Comparison of ENCODE assay signal across 8 mouse cellular contexts in genomic region chr9:121718070-121718705, GRCm38 (mm10). TPM values are rescaled to one million over a fixed set of nuclear protein-coding genes. Genes with fewer than 3 reads are reported as not detected.
DNase-seq lines count a peak whose midpoint lies in the region; ATAC-seq and TF ChIP-seq lines count a peak whose summit lies in the region.

No protein-coding gene starts in this region.

- no peak for TF ChIP-seq CTCF in heart, postnatal 0 days (IDR thresholded peaks at IDR 0.05; ENCODE audit: low read depth)

- H3K9me3 ChIP-seq in heart, postnatal 0 days (replicated peaks; ENCODE audit: control insufficient read depth, low read length): no peaks in the 10 kb centered on the region; the same call in 1 of the 2 replicates

- 68% methylated on average over 15 of the region's 15 CpGs for WGBS in heart, postnatal 0 days

- H3K9ac ChIP-seq in heart, postnatal 0 days (replicated peaks; ENCODE audit: low read depth, low read length): peak overlapping the region; percentile 49

- peak overlapping the region; percentile 99 for H3K27ac ChIP-seq in heart, postnatal 0 days (ENCODE audit: low read depth)

- no peak for ATAC-seq in heart, postnatal 0 days (ENCODE audit: insufficient read depth, low read depth)

- H3K4me2 ChIP-seq in heart, postnatal 0 days (ENCODE audit: low read depth, low read length): peak overlapping the region; percentile 46

- peak; percentile 61 for DNase-seq in cerebellum, adult 11-12 months
- DNase-seq in cerebellum, postnatal 36 days: no peak
- DNase-seq in spleen, adult 12 weeks (ENCODE audit: low spot score): peak; percentile 18
- DNase-seq in spleen, postnatal 10 days (ENCODE audit: low spot score in 2 of 2): no peak
- peak; percentile 7 for DNase-seq in heart, postnatal 0 days (ENCODE audit: low spot score)
- DNase-seq in lung, postnatal 36 days: peak; percentile 24
- no peak for DNase-seq in right cerebral cortex, postnatal 14 days
- no peak for DNase-seq in frontal cortex, adult 2 months (ENCODE audit: extremely low spot score in 1 of 2, low spot score in 1 of 2)

- H3K27me3 ChIP-seq in heart, postnatal 0 days (ENCODE audit: control insufficient read depth, insufficient read depth, low read length): no peaks in the 10 kb centered on the region

- peak overlapping the region; percentile 99 for H3K4me3 ChIP-seq in heart, postnatal 0 days (ENCODE audit: low read depth, low read length)

- no peak for TF ChIP-seq EP300 in heart, postnatal 0 days (IDR thresholded peaks at IDR 0.05; ENCODE audit: low read depth)

- H3K4me1 ChIP-seq in heart, postnatal 0 days (ENCODE audit: control insufficient read depth, insufficient read depth): peaks cover 9% of the 10 kb centered on the region

- H3K36me3 ChIP-seq in heart, postnatal 0 days (replicated peaks; ENCODE audit: control insufficient read depth, insufficient read depth, low read length): peaks cover 6% of the 10 kb centered on the region

RNA-seq across cellular contexts. Expression of gene Nktr, which starts 0.8 kb away (rescaled TPM):
- total RNA-seq in heart, postnatal 0 days (2014; rRNA removed; ENCODE audit: low replicate concordance): 44.0 and 44.8 TPM in 2 replicates
- 30.2 and 31.1 TPM in 2 replicates for polyA plus RNA-seq in heart, postnatal 0 days (2015; fragmentation: Nextera tagmentation; extraction: Ambion mirVana)
- 133 and 161 TPM in 2 replicates for polyA plus RNA-seq in frontal cortex, adult 2 months (2012; rRNA removed)

RNA-seq across cellular contexts. Expression of gene Ss18l2, which starts 8.1 kb away (rescaled TPM):
- total RNA-seq in heart, postnatal 0 days (2014; rRNA removed; ENCODE audit: low replicate concordance): 109 and 136 TPM in 2 replicates
- polyA plus RNA-seq in heart, postnatal 0 days (2015; fragmentation: Nextera tagmentation; extraction: Ambion mirVana): 362 and 379 TPM in 2 replicates
- 101 and 118 TPM in 2 replicates for polyA plus RNA-seq in frontal cortex, adult 2 months (2012; rRNA removed)

RNA-seq across cellular contexts. Expression of gene Sec22c, which starts 12.9 kb away (rescaled TPM):
- 3.8 and 9.4 TPM in 2 replicates for total RNA-seq in heart, postnatal 0 days (2014; rRNA removed; ENCODE audit: low replicate concordance)
- polyA plus RNA-seq in heart, postnatal 0 days (2015; fragmentation: Nextera tagmentation; extraction: Ambion mirVana): 3.9 and 4.1 TPM in 2 replicates
- polyA plus RNA-seq in frontal cortex, adult 2 months (2012; rRNA removed): 14.6 and 16.9 TPM in 2 replicates

RNA-seq across cellular contexts. Expression of gene Zfp651, which starts 40.9 kb away (rescaled TPM):
- 34.5 and 69.3 TPM in 2 replicates for total RNA-seq in heart, postnatal 0 days (2014; rRNA removed; ENCODE audit: low replicate concordance)
- polyA plus RNA-seq in heart, postnatal 0 days (2015; fragmentation: Nextera tagmentation; extraction: Ambion mirVana): 12.1 and 13.2 TPM in 2 replicates
- 98.0 and 101 TPM in 2 replicates for polyA plus RNA-seq in frontal cortex, adult 2 months (2012; rRNA removed)

RNA-seq across cellular contexts. Expression of gene Klhl40, which starts 59.2 kb away (rescaled TPM):
- 20.7 and 28.2 TPM in 2 replicates for total RNA-seq in heart, postnatal 0 days (2014; rRNA removed; ENCODE audit: low replicate concordance)
- 12.6 and 14.5 TPM in 2 replicates for polyA plus RNA-seq in heart, postnatal 0 days (2015; fragmentation: Nextera tagmentation; extraction: Ambion mirVana)
- polyA plus RNA-seq in frontal cortex, adult 2 months (2012; rRNA removed): 10.1 and 11.4 TPM in 2 replicates

Comparison
In these comparisons a context has a peak if more than half of its experiments do, and no peak if none do; other contexts are left out.
1. DNase-seq: peak in cerebellum, adult 11-12 months (single experiment), spleen, adult 12 weeks (single experiment), heart, postnatal 0 days (single experiment) and lung, postnatal 36 days (single experiment); none in cerebellum, postnatal 36 days (0 of 2), spleen, postnatal 10 days (0 of 2), right cerebral cortex, postnatal 14 days (single experiment) and frontal cortex, adult 2 months (0 of 2).